In genomic region chr7:137312166-137312932, GRCm38 (mm10) we compare ENCODE assay signal across 8 mouse cellular contexts. TPM values are rescaled to one million over a fixed set of nuclear protein-coding genes. Genes with fewer than 3 reads are reported as not detected.
A peak's percentile ranks its signal among the peaks of the same experiment; 100 is the strongest.
DNase-seq lines count a peak whose midpoint lies in the region; ATAC-seq and TF ChIP-seq lines count a peak whose summit lies in the region.

No protein-coding gene starts in this region.

- H3K4me3 ChIP-seq in heart, embryonic 11.5 days (ENCODE audit: low read depth, low read length): peak overlapping the region; percentile 66
- peak overlapping the region; percentile 87 for H3K4me3 ChIP-seq in embryonic facial prominence, embryonic 10.5 days
- H3K4me3 ChIP-seq in hindbrain, embryonic 15.5 days: peak overlapping the region; percentile 57
- H3K4me3 ChIP-seq in midbrain, postnatal 0 days (ENCODE audit: low read depth, low read length): peak overlapping the region; percentile 56

- no peak for TF ChIP-seq CTCF in midbrain, postnatal 0 days (IDR thresholded peaks at IDR 0.05)

- H3K4me2 ChIP-seq in heart, embryonic 11.5 days: peak overlapping the region; percentile 99
- peak overlapping the region; percentile 78 for H3K4me2 ChIP-seq in hindbrain, embryonic 15.5 days
- H3K4me2 ChIP-seq in midbrain, postnatal 0 days (ENCODE audit: low read depth, low read length, poor library complexity, severe bottlenecking): peak overlapping the region; percentile 81

- peaks cover 78% of the 10 kb centered on the region for H3K27me3 ChIP-seq in heart, embryonic 11.5 days (ENCODE audit: control insufficient read depth, insufficient read depth, low read length)
- H3K27me3 ChIP-seq in embryonic facial prominence, embryonic 10.5 days (replicated peaks; ENCODE audit: low read depth, poor library complexity, severe bottlenecking): peaks cover 95% of the 10 kb centered on the region
- H3K27me3 ChIP-seq in hindbrain, embryonic 15.5 days: no peaks in the 10 kb centered on the region
- H3K27me3 ChIP-seq in midbrain, postnatal 0 days (ENCODE audit: insufficient read depth, low read length): peaks cover 5% of the 10 kb centered on the region

- peaks cover 26% of the 10 kb centered on the region for H3K4me1 ChIP-seq in heart, embryonic 11.5 days (ENCODE audit: control insufficient read depth, insufficient read depth, low read length)
- H3K4me1 ChIP-seq in embryonic facial prominence, embryonic 10.5 days: peaks cover 78% of the 10 kb centered on the region
- H3K4me1 ChIP-seq in hindbrain, embryonic 15.5 days (replicated peaks): peaks cover 59% of the 10 kb centered on the region
- H3K4me1 ChIP-seq in midbrain, postnatal 0 days (ENCODE audit: insufficient read depth, low read length): no peaks in the 10 kb centered on the region

- no peak overlapping the region for H3K27ac ChIP-seq in heart, embryonic 11.5 days (ENCODE audit: low read depth, low read length)
- H3K27ac ChIP-seq in embryonic facial prominence, embryonic 10.5 days (replicated peaks): peak overlapping the region; percentile 94
- peak overlapping the region; percentile 95 for H3K27ac ChIP-seq in hindbrain, embryonic 15.5 days (replicated peaks)
- H3K27ac ChIP-seq in midbrain, postnatal 0 days (ENCODE audit: low read depth, low read length): peak overlapping the region; percentile 84

- no peak overlapping the region for H3K9ac ChIP-seq in heart, embryonic 11.5 days (ENCODE audit: low read depth, low read length)
- peak overlapping the region; percentile 66 for H3K9ac ChIP-seq in hindbrain, embryonic 15.5 days
- H3K9ac ChIP-seq in midbrain, postnatal 0 days (replicated peaks; ENCODE audit: low read length, poor library complexity, severe bottlenecking): peak overlapping the region; percentile 70

- no peaks in the 10 kb centered on the region for H3K9me3 ChIP-seq in heart, embryonic 11.5 days (replicated peaks; ENCODE audit: control insufficient read depth, low read length)
- no peaks in the 10 kb centered on the region for H3K9me3 ChIP-seq in embryonic facial prominence, embryonic 10.5 days
- H3K9me3 ChIP-seq in hindbrain, embryonic 15.5 days: no peaks in the 10 kb centered on the region
- H3K9me3 ChIP-seq in midbrain, postnatal 0 days (ENCODE audit: low read length): no peaks in the 10 kb centered on the region

- no peak for ATAC-seq in heart, embryonic 11.5 days (replicated peaks; ENCODE audit: insufficient number of reproducible peaks, low FRiP score, low TSS enrichment)
- ATAC-seq in hindbrain, embryonic 15.5 days (ENCODE audit: low FRiP score, low read depth): no peak
- no peak for ATAC-seq in midbrain, postnatal 0 days (ENCODE audit: low FRiP score)

- DNase-seq in heart, postnatal 4 days: no peak
- DNase-seq in embryonic facial prominence, embryonic 10.5 days (ENCODE audit: low spot score): peak; percentile 47
- no peak for DNase-seq in midbrain, postnatal 0 days (ENCODE audit: low spot score)
- no peak for DNase-seq in right cerebral cortex, postnatal 4 days
- DNase-seq in frontal cortex, adult 2 months (ENCODE audit: extremely low spot score in 1 of 2, low spot score in 1 of 2): no peak
- no peak for DNase-seq in gastrocnemius, adult 8-10 months (ENCODE audit: low spot score in 2 of 2)

- no peaks in the 10 kb centered on the region for H3K36me3 ChIP-seq in heart, embryonic 11.5 days (ENCODE audit: control insufficient read depth, insufficient read depth, low read length)
- H3K36me3 ChIP-seq in embryonic facial prominence, embryonic 10.5 days (replicated peaks): peaks cover 13% of the 10 kb centered on the region
- H3K36me3 ChIP-seq in hindbrain, embryonic 15.5 days: no peaks in the 10 kb centered on the region
- no peaks in the 10 kb centered on the region for H3K36me3 ChIP-seq in midbrain, postnatal 0 days (ENCODE audit: insufficient read depth, low read length)

- 6% methylated on average over 17 of the region's 17 CpGs for WGBS in heart, embryonic 11.5 days (ENCODE audit: insufficient replicate concordance)
- under 1% methylated on average over 17 of the region's 17 CpGs for WGBS in embryonic facial prominence, embryonic 10.5 days
- 4% methylated on average over 17 of the region's 17 CpGs for WGBS in hindbrain, embryonic 15.5 days
- WGBS in midbrain, postnatal 0 days: 12% methylated on average over 17 of the region's 17 CpGs

RNA-seq across cellular contexts. Expression of gene Ebf3, which starts 1.9 kb away (rescaled TPM):
- polyA plus RNA-seq in heart, embryonic 11.5 days (2014; fragmentation: Nextera tagmentation; extraction: Ambion mirVana): 0.90 and 1.6 TPM in 2 replicates
- total RNA-seq in heart, postnatal 4 days (2021): 10 to 100 TPM; 18.7 to 20.1 TPM
- 8.4 and 9.4 TPM in 2 replicates for polyA plus RNA-seq in embryonic facial prominence, embryonic 10.5 days (2016; fragmentation: Nextera tagmentation; extraction: Ambion mirVana)
- polyA plus RNA-seq in hindbrain, embryonic 15.5 days (2015; fragmentation: Nextera tagmentation; extraction: Ambion mirVana): 18.0 and 18.5 TPM in 2 replicates
- 90.4 and 103 TPM in 2 replicates for total RNA-seq in midbrain, postnatal 0 days (2014; rRNA removed)
- 5.3 and 7.1 TPM in 2 replicates for polyA plus RNA-seq in midbrain, postnatal 0 days (2015; fragmentation: Nextera tagmentation; extraction: Ambion mirVana)
- polyA plus RNA-seq in frontal cortex, adult 2 months (2012; rRNA removed): 1.1 TPM in 2 replicates
- 1 to 10 TPM; 5.8 to 8.5 (median 7.1) TPM for total RNA-seq in gastrocnemius, adult 8-10 months (2022)
